Comparison of ENCODE assay signal across 21 mouse cellular contexts in genomic region chr3:28420194-28420593, GRCm38 (mm10).
DNase-seq lines count a peak whose midpoint lies in the region; ATAC-seq and TF ChIP-seq lines count a peak whose summit lies in the region.
"Had no signal": no experiment of that assay in that cellular context is flagged by ENCODE, and none has a peak within 500 bp of the region (broad histone marks: within the 10 kb centered on the region; RNA-seq: fewer than 3 reads in every experiment).

No protein-coding gene starts in this region.

- H3K4me2 ChIP-seq in heart, embryonic 12.5 days, result no peak overlapping the region
- H3K4me2 ChIP-seq in heart, embryonic 15.5 days, result no peak overlapping the region
- peak overlapping the region; percentile 25 for H3K4me2 ChIP-seq in myocyte (ENCODE audit: low read depth)
- H3K4me2 ChIP-seq: embryonic facial prominence, embryonic 13.5 days; forebrain, embryonic 15.5 days; hindbrain, embryonic 13.5 days; limb, embryonic 12.5 days; liver, embryonic 13.5 days; lung, embryonic 14.5 days had no signal

- no peaks in the 10 kb centered on the region for H3K36me3 ChIP-seq in heart, embryonic 12.5 days
- H3K36me3 ChIP-seq in heart, embryonic 15.5 days, result no peaks in the 10 kb centered on the region
- no peaks in the 10 kb centered on the region for H3K36me3 ChIP-seq in myocyte (ENCODE audit: control insufficient read depth, insufficient read depth)
- H3K36me3 ChIP-seq in forebrain, embryonic 10.5 days (replicated peaks), result no peaks in the 10 kb centered on the region
- H3K36me3 ChIP-seq: embryonic facial prominence, embryonic 13.5 days; forebrain, embryonic 15.5 days; G1E; hindbrain, embryonic 13.5 days; limb, embryonic 12.5 days; liver, embryonic 13.5 days; midbrain, embryonic 10.5 days had no signal

- peak; percentile 57; the same call in 1 of the 2 replicates for ATAC-seq in heart, embryonic 12.5 days (ENCODE audit: insufficient number of reproducible peaks, low FRiP score)
- peak; percentile 75; the same call in 1 of the 2 replicates for ATAC-seq in heart, embryonic 15.5 days (replicated peaks; ENCODE audit: insufficient number of reproducible peaks, insufficient read depth, low FRiP score, low read depth)
- ATAC-seq: forebrain, embryonic 15.5 days had no signal

- H3K79me2 ChIP-seq in myocyte (ENCODE audit: control insufficient read depth, insufficient read depth), result no peaks in the 10 kb centered on the region

- WGBS in heart, embryonic 12.5 days, result 67% methylated on average over 6 of the region's 6 CpGs
- WGBS in heart, embryonic 15.5 days, result 47% methylated on average over 6 of the region's 6 CpGs
- WGBS in forebrain, embryonic 10.5 days, result 89% methylated on average over 6 of the region's 6 CpGs

- H3ac ChIP-seq in myocyte (ENCODE audit: control insufficient read depth, insufficient read length), result no peak overlapping the region

- no peak for DNase-seq in heart, adult 11 months
- DNase-seq in NIH3T3 (ENCODE audit: low read depth), result peak; percentile 53
- DNase-seq in thymus, postnatal 10 days (ENCODE audit: low spot score in 2 of 2), result no peak
- DNase-seq in forebrain, embryonic 10.5 days (ENCODE audit: extremely low spot score, low spot score), result no peak
- DNase-seq: cerebellum, adult 9-10 months; kidney, adult 9 months; kidney, postnatal 25 days; liver, embryonic 13.5 days; lung, embryonic 14.5 days had no signal

- H3K9ac ChIP-seq in heart, embryonic 12.5 days, result no peak overlapping the region
- H3K9ac ChIP-seq in heart, embryonic 15.5 days, result no peak overlapping the region
- H3K9ac ChIP-seq: embryonic facial prominence, embryonic 13.5 days; forebrain, embryonic 15.5 days; hindbrain, embryonic 13.5 days; limb, embryonic 12.5 days; liver, embryonic 13.5 days; lung, embryonic 14.5 days had no signal

- H3K27ac ChIP-seq in heart, embryonic 12.5 days (ENCODE audit: poor library complexity, severe bottlenecking), result 0 out of 2 replicates have a peak overlapping the region, but pooled peaks have one; percentile 15
- H3K27ac ChIP-seq in heart, embryonic 15.5 days, result peak overlapping the region; percentile 52
- no peak overlapping the region for H3K27ac ChIP-seq in forebrain, embryonic 10.5 days
- H3K27ac ChIP-seq: embryonic facial prominence, embryonic 13.5 days; forebrain, embryonic 15.5 days; hindbrain, embryonic 13.5 days; left cerebral cortex, adult 2 months; limb, embryonic 12.5 days; liver, embryonic 13.5 days; macrophage; midbrain, embryonic 10.5 days; stomach, postnatal 0 days had no signal

- H3K9me3 ChIP-seq in heart, embryonic 12.5 days (replicated peaks), result no peaks in the 10 kb centered on the region; the same call in 1 of the 2 replicates
- no peaks in the 10 kb centered on the region for H3K9me3 ChIP-seq in heart, embryonic 15.5 days (replicated peaks)
- H3K9me3 ChIP-seq in forebrain, embryonic 10.5 days, result no peaks in the 10 kb centered on the region
- H3K9me3 ChIP-seq: embryonic facial prominence, embryonic 13.5 days; forebrain, embryonic 15.5 days; G1E; hindbrain, embryonic 13.5 days; limb, embryonic 12.5 days; liver, embryonic 13.5 days; midbrain, embryonic 10.5 days had no signal

- no peaks in the 10 kb centered on the region for H3K27me3 ChIP-seq in heart, embryonic 12.5 days (replicated peaks)
- no peaks in the 10 kb centered on the region for H3K27me3 ChIP-seq in heart, embryonic 15.5 days
- no peaks in the 10 kb centered on the region for H3K27me3 ChIP-seq in myocyte (ENCODE audit: control insufficient read depth, insufficient read depth, insufficient read length)
- H3K27me3 ChIP-seq in forebrain, embryonic 10.5 days (ENCODE audit: poor library complexity, severe bottlenecking), result no peaks in the 10 kb centered on the region
- H3K27me3 ChIP-seq: embryonic facial prominence, embryonic 13.5 days; forebrain, embryonic 15.5 days; hindbrain, embryonic 13.5 days; limb, embryonic 12.5 days; liver, embryonic 13.5 days had no signal

- H3K4me3 ChIP-seq in heart, embryonic 12.5 days, result no peak overlapping the region
- H3K4me3 ChIP-seq in heart, embryonic 15.5 days, result no peak overlapping the region
- no peak overlapping the region for H3K4me3 ChIP-seq in myocyte
- no peak overlapping the region for H3K4me3 ChIP-seq in forebrain, embryonic 10.5 days
- H3K4me3 ChIP-seq: embryonic facial prominence, embryonic 13.5 days; forebrain, embryonic 15.5 days; hindbrain, embryonic 13.5 days; left cerebral cortex, adult 2 months; limb, embryonic 12.5 days; liver, embryonic 13.5 days; midbrain, embryonic 10.5 days had no signal

- no peak for TF ChIP-seq POLR2A in myocyte (IDR thresholded peaks at IDR 0.05; ENCODE audit: insufficient read length, low read depth)

- peaks cover 28% of the 10 kb centered on the region for H3K4me1 ChIP-seq in heart, embryonic 12.5 days (replicated peaks)
- H3K4me1 ChIP-seq in heart, embryonic 15.5 days (replicated peaks), result peaks cover 18% of the 10 kb centered on the region
- H3K4me1 ChIP-seq in forebrain, embryonic 10.5 days, result peaks cover 20% of the 10 kb centered on the region
- H3K4me1 ChIP-seq: liver, embryonic 13.5 days had no signal

TF ChIP-seq in myocyte, 11 proteins besides CTCF, POLR2A, EP300 and RAD21:
- TF ChIP-seq CEBPB (IDR thresholded peaks at IDR 0.05; ENCODE audit: insufficient read depth, poor library complexity, severe bottlenecking) (0 out of 2 replicates have a peak, but pooled peaks have one; percentile 19), REST (IDR thresholded peaks at IDR 0.05; ENCODE audit: insufficient read depth, insufficient read length) (no peak)
